Mouse (Mus musculus): ENCODE measurements at regions not wholly inside any gene's neighbourhood (a gene's known extent, or its start where the extent isn't known, plus 50 kb on each side); places are given as distances from the start of the nearest gene placed in this dataset.

GRCm38 (mm10) chr17:89802148-89802547 is 108.1 kb downstream of the Gm10184 start:
- Histone ChIP-seq H3K9me3 (replicated peaks) (no peaks in the 10 kb centered on the region), H3K4me3 (no peak overlapping the region), H3K36me3 (no peaks in the 10 kb centered on the region), H3K4me1 (no peaks in the 10 kb centered on the region), H3K27ac (no peak overlapping the region), H3K27me3 (ENCODE audit: low read depth, poor library complexity, severe bottlenecking) (no peaks in the 10 kb centered on the region)
- 83% methylated on average over 1 of the region's 1 CpGs for WGBS
- no peak for DNase-seq (ENCODE audit: low spot score)

GRCm38 (mm10) chr17:89777570-89777969 is 132.7 kb downstream of the Gm10184 start:
- 87% methylated on average over 3 of the region's 3 CpGs for WGBS
- DNase-seq (ENCODE audit: low spot score) = no peak
- no peaks in the 10 kb centered on the region for H3K9me3 ChIP-seq (replicated peaks)
- H3K27me3 ChIP-seq (ENCODE audit: low read depth, poor library complexity, severe bottlenecking) = no peaks in the 10 kb centered on the region
- H3K4me1 ChIP-seq = no peaks in the 10 kb centered on the region
- H3K4me3 ChIP-seq = no peak overlapping the region
- H3K27ac ChIP-seq = no peak overlapping the region
- H3K36me3 ChIP-seq = no peaks in the 10 kb centered on the region

GRCm38 (mm10) chr17:89766229-89766875 is 143.9 kb downstream of the Gm10184 start:
- Histone ChIP-seq H3K4me3 (no peak overlapping the region), H3K9me3 (replicated peaks) (no peaks in the 10 kb centered on the region), H3K27ac (no peak overlapping the region), H3K36me3 (no peaks in the 10 kb centered on the region), H3K4me1 (no peaks in the 10 kb centered on the region), H3K27me3 (ENCODE audit: low read depth, poor library complexity, severe bottlenecking) (no peaks in the 10 kb centered on the region)
- 92% methylated on average over 1 of the region's 1 CpGs for WGBS
- DNase-seq (ENCODE audit: low spot score) = no peak

- 96% methylated on average over 1 of the region's 1 CpGs for WGBS
Observed at GRCm38 (mm10) chr17:89737418-89737817, 172.8 kb downstream of the Gm10184 start.

GRCm38 (mm10) chr17:89725534-89725933 is 184.7 kb downstream of the Gm10184 start:
- 71% methylated on average over 3 of the region's 3 CpGs for WGBS
- Histone ChIP-seq H3K9me3 (replicated peaks) (no peaks in the 10 kb centered on the region), H3K4me3 (no peak overlapping the region), H3K4me1 (no peaks in the 10 kb centered on the region), H3K36me3 (no peaks in the 10 kb centered on the region), H3K27me3 (ENCODE audit: low read depth, poor library complexity, severe bottlenecking) (no peaks in the 10 kb centered on the region), H3K27ac (no peak overlapping the region)
- DNase-seq (ENCODE audit: low spot score) = no peak

More at GRCm38 (mm10) chr17:89737418-89737817, 172.8 kb downstream of the Gm10184 start:
- no peaks in the 10 kb centered on the region for H3K4me1 ChIP-seq
- no peak overlapping the region for H3K4me3 ChIP-seq
- H3K27me3 ChIP-seq (ENCODE audit: low read depth, poor library complexity, severe bottlenecking) = no peaks in the 10 kb centered on the region
- no peaks in the 10 kb centered on the region for H3K9me3 ChIP-seq (replicated peaks)
- no peaks in the 10 kb centered on the region for H3K36me3 ChIP-seq
- DNase-seq (ENCODE audit: low spot score) = no peak
- no peak overlapping the region for H3K27ac ChIP-seq

GRCm38 (mm10) chr17:89681798-89682197 is 228.5 kb downstream of the Gm10184 start:
- Histone ChIP-seq H3K27me3 (ENCODE audit: low read depth, poor library complexity, severe bottlenecking) (no peaks in the 10 kb centered on the region), H3K4me1 (no peaks in the 10 kb centered on the region), H3K36me3 (no peaks in the 10 kb centered on the region), H3K4me3 (no peak overlapping the region), H3K27ac (no peak overlapping the region), H3K9me3 (replicated peaks) (no peaks in the 10 kb centered on the region)
- no peak for DNase-seq (ENCODE audit: low spot score)
- 87% methylated on average over 3 of the region's 3 CpGs for WGBS

GRCm38 (mm10) chr17:89658326-89658725 is 251.9 kb downstream of the Gm10184 start:
- Histone ChIP-seq H3K9me3 (replicated peaks) (no peaks in the 10 kb centered on the region), H3K27ac (no peak overlapping the region), H3K4me1 (no peaks in the 10 kb centered on the region), H3K4me3 (no peak overlapping the region), H3K27me3 (ENCODE audit: low read depth, poor library complexity, severe bottlenecking) (no peaks in the 10 kb centered on the region), H3K36me3 (no peaks in the 10 kb centered on the region)
- no peak for DNase-seq (ENCODE audit: low spot score)
- 80% methylated on average over 4 of the region's 4 CpGs for WGBS

- Histone ChIP-seq H3K27me3 (ENCODE audit: low read depth, poor library complexity, severe bottlenecking) (no peaks in the 10 kb centered on the region), H3K9me3 (replicated peaks) (no peaks in the 10 kb centered on the region), H3K36me3 (no peaks in the 10 kb centered on the region), H3K4me3 (no peak overlapping the region), H3K4me1 (no peaks in the 10 kb centered on the region), H3K27ac (no peak overlapping the region)
- WGBS = 89% methylated on average over 4 of the region's 4 CpGs
- DNase-seq (ENCODE audit: low spot score) = no peak
Observed at GRCm38 (mm10) chr17:89656211-89656610, 254.0 kb downstream of the Gm10184 start.

- Histone ChIP-seq H3K27me3 (ENCODE audit: low read depth, poor library complexity, severe bottlenecking) (no peaks in the 10 kb centered on the region), H3K4me3 (no peak overlapping the region), H3K9me3 (replicated peaks) (no peaks in the 10 kb centered on the region), H3K4me1 (no peaks in the 10 kb centered on the region), H3K36me3 (no peaks in the 10 kb centered on the region), H3K27ac (no peak overlapping the region)
- WGBS = 77% methylated on average over 5 of the region's 5 CpGs
- peak; percentile 46 for DNase-seq (ENCODE audit: low spot score)
Observed at GRCm38 (mm10) chr17:89654089-89654813, 256.0 kb downstream of the Gm10184 start.

GRCm38 (mm10) chr17:89646000-89646399 is 264.2 kb downstream of the Gm10184 start:
- no peak for DNase-seq (ENCODE audit: low spot score)
- WGBS = 80% methylated on average over 1 of the region's 1 CpGs
- no peaks in the 10 kb centered on the region for H3K36me3 ChIP-seq

More at GRCm38 (mm10) chr17:89646000-89646399, 264.2 kb downstream of the Gm10184 start:
- no peak overlapping the region for H3K4me3 ChIP-seq
- H3K4me1 ChIP-seq = no peaks in the 10 kb centered on the region
- H3K27me3 ChIP-seq (ENCODE audit: low read depth, poor library complexity, severe bottlenecking) = no peaks in the 10 kb centered on the region
- H3K27ac ChIP-seq = no peak overlapping the region
- H3K9me3 ChIP-seq (replicated peaks) = no peaks in the 10 kb centered on the region

Data from limb, embryonic 10.5 days (tissue).